ENCODE assay signal across 28 mouse cellular contexts in genomic region chr4:63286034-63286433, GRCm38 (mm10). TPM values are rescaled to one million over a fixed set of nuclear protein-coding genes. Genes with fewer than 3 reads are reported as not detected.
DNase-seq lines count a peak whose midpoint lies in the region; ATAC-seq and TF ChIP-seq lines count a peak whose summit lies in the region.
"Had no signal": no experiment of that assay in that cellular context is flagged by ENCODE, and none has a peak within 500 bp of the region (broad histone marks: within the 10 kb centered on the region; RNA-seq: fewer than 3 reads in every experiment).

No protein-coding gene starts in this region.

- TF ChIP-seq CTCF in forebrain, postnatal 0 days (IDR thresholded peaks at IDR 0.05; ENCODE audit: low read depth): peak; percentile 16; the same call in 1 of the 2 replicates
- TF ChIP-seq CTCF in left cerebral cortex, adult 2 months (IDR thresholded peaks at IDR 0.05): peak; percentile 20
- 0 out of 2 replicates have a peak, but pooled peaks have one; percentile 15 for TF ChIP-seq CTCF in midbrain, postnatal 0 days (IDR thresholded peaks at IDR 0.05)

- no peaks in the 10 kb centered on the region for H3K36me3 ChIP-seq in forebrain, postnatal 0 days (ENCODE audit: insufficient read depth)
- H3K36me3 ChIP-seq in forebrain, embryonic 10.5 days (replicated peaks): peaks cover 15% of the 10 kb centered on the region
- H3K36me3 ChIP-seq in midbrain, postnatal 0 days (ENCODE audit: insufficient read depth, low read length): no peaks in the 10 kb centered on the region
- H3K36me3 ChIP-seq in midbrain, embryonic 15.5 days (replicated peaks): no peaks in the 10 kb centered on the region
- no peaks in the 10 kb centered on the region for H3K36me3 ChIP-seq in hindbrain, embryonic 16.5 days (ENCODE audit: control insufficient read depth, insufficient read depth, low read length)
- H3K36me3 ChIP-seq: hindbrain, embryonic 12.5 days had no signal

- H3K9ac ChIP-seq in forebrain, postnatal 0 days: no peak overlapping the region
- no peak overlapping the region for H3K9ac ChIP-seq in midbrain, postnatal 0 days (replicated peaks; ENCODE audit: low read length, poor library complexity, severe bottlenecking)
- no peak overlapping the region for H3K9ac ChIP-seq in midbrain, embryonic 15.5 days
- H3K9ac ChIP-seq in hindbrain, embryonic 16.5 days (ENCODE audit: low read depth, low read length): no peak overlapping the region
- H3K9ac ChIP-seq: heart, embryonic 13.5 days; hindbrain, embryonic 12.5 days; limb, embryonic 15.5 days; lung, embryonic 15.5 days; stomach, embryonic 15.5 days had no signal

- H3K27me3 ChIP-seq in forebrain, postnatal 0 days (ENCODE audit: insufficient read depth, low read length): no peaks in the 10 kb centered on the region
- no peaks in the 10 kb centered on the region for H3K27me3 ChIP-seq in forebrain, embryonic 10.5 days (ENCODE audit: poor library complexity, severe bottlenecking)
- no peaks in the 10 kb centered on the region for H3K27me3 ChIP-seq in midbrain, postnatal 0 days (ENCODE audit: insufficient read depth, low read length)
- H3K27me3 ChIP-seq in midbrain, embryonic 15.5 days (replicated peaks): no peaks in the 10 kb centered on the region
- H3K27me3 ChIP-seq in hindbrain, embryonic 16.5 days (replicated peaks; ENCODE audit: control insufficient read depth, insufficient read depth, low read length): no peaks in the 10 kb centered on the region
- H3K27me3 ChIP-seq: hindbrain, embryonic 12.5 days; limb, embryonic 15.5 days; lung, embryonic 15.5 days; stomach, embryonic 15.5 days had no signal

- H3K27ac ChIP-seq in forebrain, postnatal 0 days (ENCODE audit: low read depth, low read length): no peak overlapping the region
- H3K27ac ChIP-seq in forebrain, embryonic 10.5 days: no peak overlapping the region
- H3K27ac ChIP-seq in left cerebral cortex, adult 2 months: no peak overlapping the region
- no peak overlapping the region for H3K27ac ChIP-seq in midbrain, postnatal 0 days (ENCODE audit: low read depth, low read length)
- no peak overlapping the region for H3K27ac ChIP-seq in midbrain, embryonic 15.5 days
- H3K27ac ChIP-seq in hindbrain, embryonic 16.5 days (ENCODE audit: low read depth, low read length): no peak overlapping the region
- H3K27ac ChIP-seq: heart, embryonic 13.5 days; hindbrain, embryonic 12.5 days; limb, embryonic 15.5 days; lung, embryonic 15.5 days; midbrain, embryonic 10.5 days; stomach, embryonic 15.5 days had no signal

- H3K9me3 ChIP-seq in forebrain, postnatal 0 days (ENCODE audit: low read length): no peaks in the 10 kb centered on the region
- H3K9me3 ChIP-seq in forebrain, embryonic 10.5 days: no peaks in the 10 kb centered on the region
- H3K9me3 ChIP-seq in midbrain, postnatal 0 days (ENCODE audit: low read length): no peaks in the 10 kb centered on the region
- no peaks in the 10 kb centered on the region for H3K9me3 ChIP-seq in midbrain, embryonic 15.5 days
- H3K9me3 ChIP-seq in hindbrain, embryonic 16.5 days (ENCODE audit: control insufficient read depth, low read length): no peaks in the 10 kb centered on the region
- H3K9me3 ChIP-seq: heart, embryonic 13.5 days; hindbrain, embryonic 12.5 days; limb, embryonic 15.5 days; lung, embryonic 15.5 days; midbrain, embryonic 10.5 days; stomach, embryonic 15.5 days had no signal

- DNase-seq in forebrain, postnatal 0 days: no peak
- DNase-seq in forebrain, embryonic 10.5 days (ENCODE audit: extremely low spot score, low spot score): no peak
- no peak for DNase-seq in left cerebral cortex, adult 2 months (ENCODE audit: extremely low spot score in 1 of 2, low spot score in 2 of 2)
- no peak for DNase-seq in left cerebral cortex, adult 9 months (ENCODE audit: low spot score in 2 of 2)
- no peak for DNase-seq in midbrain, postnatal 0 days (ENCODE audit: low spot score)
- no peak for DNase-seq in urinary bladder, postnatal 36 days (ENCODE audit: low spot score in 2 of 2)
- DNase-seq: adrenal gland, postnatal 14 days; cerebellum, adult 9-11 months; gastrocnemius, postnatal 25 days; heart, adult 18-20 months; kidney, adult 8-10 months; kidney, postnatal 36 days; left cerebral cortex, postnatal 4 days; thymus, adult 2 months had no signal

- no peak for ATAC-seq in forebrain, postnatal 0 days
- no peak for ATAC-seq in midbrain, postnatal 0 days (ENCODE audit: low FRiP score)
- no peak for ATAC-seq in midbrain, embryonic 15.5 days (replicated peaks)
- no peak for ATAC-seq in hindbrain, embryonic 16.5 days

- no peak overlapping the region for H3K4me3 ChIP-seq in forebrain, postnatal 0 days (ENCODE audit: low read depth, low read length)
- H3K4me3 ChIP-seq in forebrain, embryonic 10.5 days: no peak overlapping the region
- no peak overlapping the region for H3K4me3 ChIP-seq in left cerebral cortex, adult 2 months
- H3K4me3 ChIP-seq in midbrain, postnatal 0 days (ENCODE audit: low read depth, low read length): no peak overlapping the region
- no peak overlapping the region for H3K4me3 ChIP-seq in midbrain, embryonic 15.5 days
- H3K4me3 ChIP-seq in hindbrain, embryonic 16.5 days (ENCODE audit: low read length): no peak overlapping the region
- H3K4me3 ChIP-seq: heart, embryonic 13.5 days; hindbrain, embryonic 12.5 days; limb, embryonic 15.5 days; lung, embryonic 15.5 days; midbrain, embryonic 10.5 days; stomach, embryonic 15.5 days had no signal

- no peak overlapping the region for H3K4me2 ChIP-seq in forebrain, postnatal 0 days (ENCODE audit: low read depth)
- no peak overlapping the region for H3K4me2 ChIP-seq in midbrain, postnatal 0 days (ENCODE audit: low read depth, low read length, poor library complexity, severe bottlenecking)
- H3K4me2 ChIP-seq in midbrain, embryonic 15.5 days: no peak overlapping the region
- no peak overlapping the region for H3K4me2 ChIP-seq in hindbrain, embryonic 16.5 days (ENCODE audit: low read length)
- H3K4me2 ChIP-seq: heart, embryonic 13.5 days; hindbrain, embryonic 12.5 days; limb, embryonic 15.5 days; lung, embryonic 15.5 days; stomach, embryonic 15.5 days had no signal

- WGBS in forebrain, postnatal 0 days: 86% methylated on average over 4 of the region's 4 CpGs
- 87% methylated on average over 4 of the region's 4 CpGs for WGBS in forebrain, embryonic 10.5 days
- WGBS in midbrain, postnatal 0 days: 88% methylated on average over 4 of the region's 4 CpGs
- 89% methylated on average over 4 of the region's 4 CpGs for WGBS in midbrain, embryonic 15.5 days
- WGBS in hindbrain, embryonic 16.5 days: 94% methylated on average over 4 of the region's 4 CpGs

- intact Hi-C loops in left cerebral cortex, adult 2 months (cut with DNase I): no loop called here

- peaks cover 3% of the 10 kb centered on the region; the same call in 1 of the 2 replicates for H3K4me1 ChIP-seq in forebrain, postnatal 0 days (ENCODE audit: insufficient read depth)
- H3K4me1 ChIP-seq in forebrain, embryonic 10.5 days: peaks cover 4% of the 10 kb centered on the region; the same call in 1 of the 2 replicates
- H3K4me1 ChIP-seq in midbrain, postnatal 0 days (ENCODE audit: insufficient read depth, low read length): no peaks in the 10 kb centered on the region; the same call in 1 of the 2 replicates
- H3K4me1 ChIP-seq in midbrain, embryonic 15.5 days: peaks cover 8% of the 10 kb centered on the region
- peaks cover 9% of the 10 kb centered on the region for H3K4me1 ChIP-seq in hindbrain, embryonic 16.5 days (ENCODE audit: control insufficient read depth, insufficient read depth, low read depth, low read length)
- H3K4me1 ChIP-seq: midbrain, embryonic 10.5 days had no signal

RNA-seq across cellular contexts. Expression of gene Orm1, which starts 58.3 kb away (rescaled TPM):
- not detected in 2 replicates for total RNA-seq in forebrain, postnatal 0 days (2014; rRNA removed)
- not detected in 2 replicates for polyA plus RNA-seq in forebrain, postnatal 0 days (2015; fragmentation: Nextera tagmentation; extraction: Ambion mirVana)
- not detected in 2 replicates for polyA plus RNA-seq in forebrain, embryonic 10.5 days (2016; fragmentation: Nextera tagmentation; extraction: Ambion mirVana)
- total RNA-seq in left cerebral cortex, adult 2 months (2021): not detected
- total RNA-seq in midbrain, postnatal 0 days (2014; rRNA removed): not detected in 2 replicates
- polyA plus RNA-seq in midbrain, postnatal 0 days (2015; fragmentation: Nextera tagmentation; extraction: Ambion mirVana): not detected in 2 replicates
- not detected in 2 replicates for polyA plus RNA-seq in midbrain, embryonic 15.5 days (2015; fragmentation: Nextera tagmentation; extraction: Ambion mirVana)
- not detected in 2 replicates for polyA plus RNA-seq in hindbrain, embryonic 16.5 days (2015; fragmentation: Nextera tagmentation; extraction: Ambion mirVana)
- total RNA-seq: left cerebral cortex, adult 18-20 months; left cerebral cortex, postnatal 4 days; MEL; neutrophil, adult 5-6 weeks had no signal
- polyA plus RNA-seq: cortical plate, adult 2 months; embryonic facial prominence, embryonic 11.5 days; forebrain, embryonic 11.5 days; heart, embryonic 13.5 days; hindbrain, embryonic 12.5 days; lung, embryonic 15.5 days; midbrain, embryonic 10.5 days had no signal
